Mouse (Mus musculus) MEL (cell line): ENCODE results near the gene Ercc6l2.

Experiments
- CHD1 ChIP-seq: IDR thresholded peaks from 2 replicates; pipeline ENCODE4 v1.6.1; 2012; ENCODE audit warnings: low read depth, mild to moderate bottlenecking, inconsistent platforms, low read length, improper control_type of control experiment
- CTCF ChIP-seq, 3 experiments: IDR thresholded peaks in 2 of 3; conservative IDR thresholded peaks in 1 of 3; 2 replicates each; pipeline ENCODE4 v1.5.1; 2011 to 2012; ENCODE audit warnings: low read length in 3 of 3, low read depth in 2 of 3, mild to moderate bottlenecking in 2 of 3, improper control_type of control experiment in 1 of 3, inconsistent platforms in 1 of 3, mixed read lengths in 1 of 3, moderate library complexity in 1 of 3; ENCODE audit not compliant: control insufficient read depth in 1 of 3, insufficient read depth in 1 of 3, poor library complexity in 1 of 3, severe bottlenecking in 1 of 3
- E2F4 ChIP-seq: IDR thresholded peaks from 2 replicates; pipeline ENCODE4 v1.6.1; 2011; ENCODE audit warnings: low read depth, low read length, improper control_type of control experiment, borderline replicate concordance
- ELF1 ChIP-seq: IDR thresholded peaks from 2 replicates; pipeline ENCODE4 v1.6.1; 2014; ENCODE audit warnings: low read depth, mild to moderate bottlenecking, inconsistent platforms, low read length, improper control_type of control experiment, moderate library complexity
- EP300 ChIP-seq, 2 experiments: IDR thresholded peaks; 2 replicates each; pipeline ENCODE4 v1.6.1; 2011; ENCODE audit warnings: improper control_type of control experiment in 2 of 2, low read length in 2 of 2, low read depth in 1 of 2, mild to moderate bottlenecking in 1 of 2
- MAZ ChIP-seq: IDR thresholded peaks from 2 replicates; pipeline ENCODE4 v1.6.1; 2012; ENCODE audit warnings: low read depth, mild to moderate bottlenecking, inconsistent platforms, low read length, improper control_type of control experiment
- POLR2A ChIP-seq, 2 experiments: IDR thresholded peaks; 2 replicates each; pipeline ENCODE4 v1.6.1; 2011 to 2012; ENCODE audit warnings: low read length in 2 of 2, mild to moderate bottlenecking in 2 of 2, control low read depth in 1 of 2, improper control_type of control experiment in 1 of 2, low read depth in 1 of 2, moderate library complexity in 1 of 2; ENCODE audit not compliant: control insufficient read depth in 1 of 2, insufficient read depth in 1 of 2, poor library complexity in 1 of 2
- RCOR1 ChIP-seq: IDR thresholded peaks from 2 replicates; pipeline ENCODE4 v1.6.1; 2012; ENCODE audit warnings: low read depth, mild to moderate bottlenecking, inconsistent platforms, low read length, improper control_type of control experiment
- SIN3A ChIP-seq: IDR thresholded peaks from 2 replicates; pipeline ENCODE4 v1.6.1; 2012; ENCODE audit warnings: low read length, improper control_type of control experiment, inconsistent platforms
- USF2 ChIP-seq, 2 experiments: IDR thresholded peaks; 2 replicates each; pipeline ENCODE4 v1.6.1; 2011 to 2012; ENCODE audit warnings: improper control_type of control experiment in 2 of 2, low read length in 2 of 2, borderline replicate concordance in 1 of 2, inconsistent platforms in 1 of 2, low read depth in 1 of 2, mild to moderate bottlenecking in 1 of 2; ENCODE audit not compliant: insufficient read depth in 1 of 2

DNA sequence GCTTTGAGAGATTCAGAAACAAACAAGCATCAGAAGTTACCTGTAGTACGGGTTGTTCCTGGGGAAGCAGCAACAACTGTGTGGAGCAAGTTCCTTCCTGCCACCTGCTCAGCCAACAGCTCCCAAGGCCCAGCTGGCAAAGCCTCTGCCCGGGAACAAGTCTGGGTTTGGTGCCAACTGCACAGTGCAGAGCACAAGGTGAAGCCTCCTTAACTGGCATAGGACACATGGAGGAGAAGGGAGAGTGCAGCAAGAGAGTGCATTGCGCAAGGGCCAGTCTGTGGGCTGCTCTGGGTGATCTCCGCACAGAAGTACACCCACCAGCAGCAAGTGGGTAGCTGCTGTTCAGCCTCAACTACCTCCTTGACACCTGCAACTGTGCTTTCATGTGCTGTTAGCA, 91.5 kb downstream of the Ercc6l2 start:
- TF ChIP-seq RCOR1 (no peak), CTCF (IDR thresholded peaks at IDR 0.05 in 2 of 3, conservative IDR thresholded peaks at IDR 0.05 in 1 of 3; ENCODE audit: control insufficient read depth in 1 of 3, insufficient read depth in 1 of 3, low read depth in 2 of 3, low read length in 3 of 3, poor library complexity in 1 of 3, severe bottlenecking in 1 of 3) (no peak), CHD1 (no peak), POLR2A (IDR thresholded peaks at IDR 0.05; ENCODE audit: control insufficient read depth in 1 of 2, insufficient read depth in 1 of 2, low read depth in 1 of 2, low read length in 2 of 2, poor library complexity in 1 of 2) (no peak), ELF1 (no peak), E2F4 (no peak), MAZ (no peak), USF2 (IDR thresholded peaks at IDR 0.05; ENCODE audit: borderline replicate concordance in 1 of 2, insufficient read depth in 1 of 2, low read depth in 1 of 2, low read length in 2 of 2) (no peak), EP300 (IDR thresholded peaks at IDR 0.05; ENCODE audit: low read depth in 1 of 2, low read length in 2 of 2) (no peak), SIN3A (no peak)
